Mouse (Mus musculus) myocyte (in vitro differentiated cells): ENCODE measurements around the gene Cox20. TPM values are rescaled to one million over a fixed set of nuclear protein-coding genes. Genes with fewer than 3 reads are reported as not detected.
A peak's percentile ranks its signal among the peaks of the same experiment; 100 is the strongest.

Experiments
- H3K27me3 ChIP-seq: one replicate; pipeline ENCODE4 v1.6.1; 2011; ENCODE audit not compliant: control insufficient read depth, insufficient read depth, insufficient read length
- H3K36me3 ChIP-seq: one replicate; pipeline ENCODE4 v1.6.1; 2011; ENCODE audit not compliant: control insufficient read depth, insufficient read depth
- H3K4me2 ChIP-seq: one replicate; pipeline ENCODE4 v1.6.1; 2011; ENCODE audit warnings: low read depth, control low read depth
- H3K4me3 ChIP-seq: one replicate; pipeline ENCODE4 v1.5.1; 2011; ENCODE audit warnings: mild to moderate bottlenecking, control low read depth, moderate library complexity
- H3K79me2 ChIP-seq: one replicate; pipeline ENCODE4 v1.6.1; 2011; ENCODE audit not compliant: control insufficient read depth, insufficient read depth
- H3ac ChIP-seq: one replicate; pipeline ENCODE4 v1.6.1; 2011; ENCODE audit not compliant: control insufficient read depth, insufficient read length
- CEBPB ChIP-seq: IDR thresholded peaks from 2 replicates; pipeline ENCODE4 v1.6.1; 2011; ENCODE audit warnings: mild to moderate bottlenecking, moderate library complexity; ENCODE audit not compliant: poor library complexity, insufficient read depth, severe bottlenecking
- E2F4 ChIP-seq: IDR thresholded peaks from one replicate; pipeline ENCODE4 v1.6.1; 2011; ENCODE audit warnings: mild to moderate bottlenecking, control low read depth, moderate library complexity; ENCODE audit not compliant: insufficient read depth
- MAX ChIP-seq: IDR thresholded peaks from one replicate; pipeline ENCODE4 v1.6.1; 2011; ENCODE audit warnings: low read depth, mild to moderate bottlenecking, control low read depth
- MYOD1 ChIP-seq, 3 experiments: IDR thresholded peaks; one replicate each; pipeline ENCODE4 v1.6.1; 2011; ENCODE audit warnings: control low read depth in 2 of 3, low read depth in 2 of 3, mild to moderate bottlenecking in 2 of 3, moderate library complexity in 1 of 3; ENCODE audit not compliant: insufficient read length in 2 of 3, control insufficient read depth in 1 of 3
- MYOG ChIP-seq, 3 experiments: IDR thresholded peaks; one replicate each; pipeline ENCODE4 v1.6.1; 2011; ENCODE audit warnings: control low read depth in 2 of 3, low read depth in 2 of 3, mild to moderate bottlenecking in 2 of 3; ENCODE audit not compliant: insufficient read length in 2 of 3, control insufficient read depth in 1 of 3, insufficient read depth in 1 of 3
- POLR2A ChIP-seq: IDR thresholded peaks from one replicate; pipeline ENCODE4 v1.6.1; 2011; ENCODE audit warnings: low read depth, mild to moderate bottlenecking, control low read depth, moderate library complexity; ENCODE audit not compliant: insufficient read length
- POLR2AphosphoS2 ChIP-seq: IDR thresholded peaks from one replicate; pipeline ENCODE4 v1.6.1; 2011; ENCODE audit warnings: low read depth, control low read depth; ENCODE audit not compliant: insufficient read length
- REST ChIP-seq: IDR thresholded peaks from one replicate; pipeline ENCODE4 v1.6.1; 2011; ENCODE audit warnings: mild to moderate bottlenecking, control low read depth, moderate library complexity; ENCODE audit not compliant: insufficient read depth, insufficient read length
- SRF ChIP-seq: IDR thresholded peaks from one replicate; pipeline ENCODE4 v1.6.1; 2011; ENCODE audit warnings: low read depth; ENCODE audit not compliant: control insufficient read depth, insufficient read length
- TCF12 ChIP-seq: IDR thresholded peaks from one replicate; pipeline ENCODE4 v1.6.1; 2011; ENCODE audit warnings: mild to moderate bottlenecking, control low read depth; ENCODE audit not compliant: poor library complexity, insufficient read depth, severe bottlenecking
- TCF3 ChIP-seq: IDR thresholded peaks from one replicate; pipeline ENCODE4 v1.6.1; 2011; ENCODE audit warnings: low read depth, control low read depth; ENCODE audit not compliant: insufficient read length
- USF1 ChIP-seq: IDR thresholded peaks from one replicate; pipeline ENCODE4 v1.6.1; 2011; ENCODE audit warnings: low read depth, mild to moderate bottlenecking, control low read depth, moderate library complexity
- polyA plus RNA-seq: library from polyadenylated mRNA; unstranded; fragments of >200 nt; fragmentation: generic; extraction: Trizol; gene quantifications from one replicate; pipeline ENCODE4 v1.2.1, GENCODE M21; 2012; ENCODE audit warnings: missing spikeins

Gene Cox20
- polyA plus RNA-seq, 1 experiment: 67.2 TPM

DNA sequence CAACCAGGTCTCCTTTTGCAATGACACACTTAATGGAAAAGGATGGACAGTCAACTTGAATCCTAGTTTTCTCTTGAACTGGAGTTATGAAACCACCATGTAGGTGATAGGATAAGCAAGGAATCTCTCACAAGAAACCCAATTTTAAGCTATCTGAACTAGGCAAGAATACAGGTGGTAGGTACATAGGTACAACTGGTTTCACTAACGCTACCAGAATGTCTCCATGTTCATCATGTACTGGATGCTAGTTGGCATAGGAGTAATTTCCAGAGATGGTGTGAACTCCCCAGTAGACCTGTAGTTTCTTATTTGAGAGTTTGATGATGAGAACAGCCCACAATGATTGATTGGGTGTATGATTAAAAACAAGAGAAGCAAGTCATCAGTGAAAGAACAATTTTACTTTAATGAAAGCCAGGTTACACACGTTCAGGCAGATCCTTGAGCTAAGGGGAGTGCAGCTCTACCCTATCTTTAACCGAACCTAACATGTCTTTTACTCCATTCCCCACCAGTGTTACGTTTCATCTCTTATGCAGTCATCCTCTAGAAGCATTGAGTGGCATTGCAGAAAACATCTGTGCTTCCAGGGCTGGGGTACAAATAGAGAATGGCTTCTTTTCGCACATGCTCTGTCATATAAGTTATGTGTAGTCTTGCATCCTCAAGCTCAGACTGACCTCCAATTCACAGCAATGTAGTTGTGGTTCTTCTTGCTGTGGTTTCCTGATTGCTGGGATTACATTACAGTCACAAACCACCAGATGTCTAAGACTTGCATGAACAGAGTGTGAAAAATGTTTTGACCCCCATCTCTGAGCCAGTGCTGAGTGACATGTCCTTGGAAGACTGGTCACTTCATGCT is 2.0 kb downstream of the Cox20 start:
- no peak for TF ChIP-seq SRF
- no peak for TF ChIP-seq MYOG (IDR thresholded peaks at IDR 0.05; ENCODE audit: control insufficient read depth in 1 of 3, insufficient read depth in 1 of 3, insufficient read length in 2 of 3, low read depth in 2 of 3)
- peak; percentile 63 for TF ChIP-seq POLR2AphosphoS2
- peaks cover 54% of the 10 kb centered on the region for H3K79me2 ChIP-seq
- peak overlapping the region; percentile 63 for H3K4me3 ChIP-seq
- peak overlapping the region; percentile 89 for H3K4me2 ChIP-seq
- peaks cover 58% of the 10 kb centered on the region for H3K36me3 ChIP-seq
- no peak overlapping the region for H3ac ChIP-seq
- H3K27me3 ChIP-seq: no peaks in the 10 kb centered on the region

DNA sequence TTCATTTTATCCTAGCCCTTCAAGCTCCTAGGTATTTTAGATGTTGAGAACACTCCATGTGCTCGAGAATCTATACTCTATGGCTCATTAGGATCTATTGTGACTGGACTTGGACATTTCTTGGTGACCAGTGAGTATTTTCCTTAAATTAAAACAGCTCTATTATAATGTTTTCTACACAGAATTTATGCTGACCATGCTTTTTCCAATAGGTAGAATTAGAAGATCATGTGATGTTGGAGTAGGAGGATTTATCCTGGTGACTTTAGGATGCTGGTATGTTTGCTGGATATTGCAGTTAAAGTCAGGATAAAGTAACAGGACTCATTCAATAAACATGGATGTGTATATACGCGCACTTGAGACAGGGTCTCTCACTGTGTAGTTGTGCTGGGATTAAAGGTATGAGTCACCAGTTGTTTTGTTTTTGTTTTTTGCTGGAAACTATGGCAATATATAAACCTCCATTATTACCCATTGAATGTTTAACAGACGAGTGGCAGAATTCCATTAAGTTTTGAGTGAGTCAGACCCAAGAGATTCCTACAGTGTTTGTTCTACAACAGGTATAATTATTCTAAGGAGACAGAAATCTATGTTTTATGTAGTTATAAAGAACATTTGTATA is 2.9 kb downstream of the Cox20 start:
- peak overlapping the region; percentile 89 for H3K4me2 ChIP-seq
- no peaks in the 10 kb centered on the region for H3K27me3 ChIP-seq
- H3K4me3 ChIP-seq: no peak overlapping the region
- no peak for TF ChIP-seq USF1
- no peak for TF ChIP-seq TCF3
- no peak for TF ChIP-seq REST
- TF ChIP-seq POLR2A: no peak
- TF ChIP-seq MYOD1 (IDR thresholded peaks at IDR 0.05; ENCODE audit: control insufficient read depth in 1 of 3, insufficient read length in 2 of 3, low read depth in 2 of 3): no peak
- no peak for TF ChIP-seq TCF12
- peaks cover 66% of the 10 kb centered on the region for H3K36me3 ChIP-seq
- peaks cover 61% of the 10 kb centered on the region for H3K79me2 ChIP-seq
- H3ac ChIP-seq: no peak overlapping the region

- H3K79me2 ChIP-seq: peaks cover 73% of the 10 kb centered on the region
- TF ChIP-seq POLR2A: no peak
- no peak for TF ChIP-seq POLR2AphosphoS2
- TF ChIP-seq USF1: no peak
- no peak for TF ChIP-seq SRF
- TF ChIP-seq MYOG (IDR thresholded peaks at IDR 0.05; ENCODE audit: control insufficient read depth in 1 of 3, insufficient read depth in 1 of 3, insufficient read length in 2 of 3, low read depth in 2 of 3): no peak
- no peak for TF ChIP-seq MYOD1 (IDR thresholded peaks at IDR 0.05; ENCODE audit: control insufficient read depth in 1 of 3, insufficient read length in 2 of 3, low read depth in 2 of 3)
- no peak for TF ChIP-seq MAX
- TF ChIP-seq TCF12: no peak
- H3K27me3 ChIP-seq: no peaks in the 10 kb centered on the region
- H3K4me2 ChIP-seq: no peak overlapping the region
- peaks cover 80% of the 10 kb centered on the region for H3K36me3 ChIP-seq
- H3ac ChIP-seq: no peak overlapping the region
- H3K4me3 ChIP-seq: no peak overlapping the region
Observed at GRCm38 (mm10) chr1:178323235-178323634, 4.3 kb downstream of the Cox20 start.

DNA sequence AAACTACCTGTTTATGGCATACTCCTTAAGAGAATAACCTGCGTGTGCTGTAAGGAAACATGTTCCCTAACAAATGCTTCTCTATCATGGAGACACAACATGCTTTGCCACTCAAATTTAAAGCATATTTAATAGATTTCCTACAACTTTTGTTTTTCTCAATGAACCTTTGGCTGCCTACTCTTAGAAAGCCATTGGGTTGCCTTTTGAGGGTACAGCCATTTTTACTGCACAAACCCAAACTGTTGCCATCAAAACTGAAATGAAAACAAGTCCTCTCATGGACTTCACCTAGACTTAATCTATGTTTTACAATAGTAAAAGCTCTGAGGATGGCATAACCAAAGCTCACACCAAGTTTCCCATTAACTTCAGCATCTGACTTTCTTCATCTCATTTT is 5.6 kb downstream of the Cox20 start:
- Histone ChIP-seq H3K79me2 (peaks cover 82% of the 10 kb centered on the region), H3ac (no peak overlapping the region), H3K4me2 (no peak overlapping the region), H3K27me3 (no peaks in the 10 kb centered on the region), H3K4me3 (no peak overlapping the region), H3K36me3 (peaks cover 94% of the 10 kb centered on the region)
- TF ChIP-seq MAX (no peak), POLR2A (no peak), POLR2AphosphoS2 (no peak), USF1 (no peak), CEBPB (no peak), MYOG (IDR thresholded peaks at IDR 0.05; ENCODE audit: control insufficient read depth in 1 of 3, insufficient read depth in 1 of 3, insufficient read length in 2 of 3, low read depth in 2 of 3) (no peak), TCF3 (no peak)

DNA sequence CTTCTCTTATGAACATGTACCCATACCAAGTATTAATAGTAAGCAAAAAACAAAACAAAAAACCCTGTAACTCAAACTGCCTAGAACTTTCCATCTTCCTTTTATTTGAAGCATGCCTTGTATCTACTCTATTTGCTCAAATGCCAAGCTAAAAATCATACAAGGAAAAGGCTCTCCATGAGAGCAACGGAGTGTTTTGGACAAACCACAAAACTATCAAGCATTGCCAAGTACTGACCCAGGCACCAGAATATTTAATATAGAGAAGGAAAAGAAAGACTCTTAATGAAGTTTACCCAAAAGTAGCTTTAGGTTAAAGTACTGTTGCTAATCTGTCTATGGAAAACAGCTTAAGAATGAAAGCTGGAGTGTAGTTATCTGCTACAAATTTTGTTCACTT is 7.4 kb downstream of the Cox20 start:
- Histone ChIP-seq H3K27me3 (no peaks in the 10 kb centered on the region), H3K79me2 (peaks cover 83% of the 10 kb centered on the region), H3K36me3 (peaks cover 97% of the 10 kb centered on the region), H3K4me2 (no peak overlapping the region), H3K4me3 (no peak overlapping the region), H3ac (no peak overlapping the region)
- TF ChIP-seq POLR2A (no peak), TCF3 (no peak), SRF (no peak), MYOG (IDR thresholded peaks at IDR 0.05; ENCODE audit: control insufficient read depth in 1 of 3, insufficient read depth in 1 of 3, insufficient read length in 2 of 3, low read depth in 2 of 3) (no peak), E2F4 (no peak), POLR2AphosphoS2 (no peak)
